Mouse (Mus musculus) mature B cell (primary cell): ENCODE measurements around the gene Dlx5.

Experiments
- in situ Hi-C: fragments of 300-500 bp; cut with MboI; formaldehyde crosslinking; loops from 2 replicates; pipeline ENCODE4 v1.14.3; 2019

The Dlx5 gene

GRCm38 (mm10) chr6:6881638-6882190 is at the start of gene Dlx5:
Gene Dlx5, minus strand, starts transcription at chr6:6882085.
- in situ Hi-C loops, result no loop called here

GRCm38 (mm10) chr6:6931507-6931906 is 49.6 kb upstream of the Dlx5 start:
- in situ Hi-C loops, result no loop called here

GRCm38 (mm10) chr6:6930831-6931230 is 48.9 kb upstream of the Dlx5 start:
- in situ Hi-C loops, result no loop called here

GRCm38 (mm10) chr6:6925264-6925663 is 43.4 kb upstream of the Dlx5 start:
- in situ Hi-C loops, result no loop called here

- in situ Hi-C loops, result no loop called here
Measured at GRCm38 (mm10) chr6:6917334-6917733, 35.4 kb upstream of the Dlx5 start.

- in situ Hi-C loops, result no loop called here
Measured at GRCm38 (mm10) chr6:6915526-6915915, 33.6 kb upstream of the Dlx5 start.

GRCm38 (mm10) chr6:6914849-6915525 is 33.1 kb upstream of the Dlx5 start:
- in situ Hi-C loops, result no loop called here

GRCm38 (mm10) chr6:6914304-6914703 is 32.4 kb upstream of the Dlx5 start:
- in situ Hi-C loops, result no loop called here

GRCm38 (mm10) chr6:6909586-6909985 is 27.7 kb upstream of the Dlx5 start:
- in situ Hi-C loops, result no loop called here

GRCm38 (mm10) chr6:6890047-6890446 is 8.2 kb upstream of the Dlx5 start:
- in situ Hi-C loops, result no loop called here

- in situ Hi-C loops, result no loop called here
Measured at GRCm38 (mm10) chr6:6886225-6886624, 4.3 kb upstream of the Dlx5 start.

GRCm38 (mm10) chr6:6884897-6885296 is 3.0 kb upstream of the Dlx5 start:
- in situ Hi-C loops, result no loop called here

- in situ Hi-C loops, result no loop called here
Measured at GRCm38 (mm10) chr6:6882266-6882797, 447 bp upstream of the Dlx5 start.

GRCm38 (mm10) chr6:6881115-6881637 is 709 bp downstream of the Dlx5 start:
- in situ Hi-C loops, result no loop called here

- in situ Hi-C loops, result no loop called here
Measured at GRCm38 (mm10) chr6:6880361-6881114, 1.3 kb downstream of the Dlx5 start.

- in situ Hi-C loops, result no loop called here
Measured at GRCm38 (mm10) chr6:6879371-6880325, 2.2 kb downstream of the Dlx5 start.

GRCm38 (mm10) chr6:6878841-6879291 is 3.0 kb downstream of the Dlx5 start:
- in situ Hi-C loops, result no loop called here

- in situ Hi-C loops, result no loop called here
Measured at GRCm38 (mm10) chr6:6877981-6878840, 3.7 kb downstream of the Dlx5 start.

- in situ Hi-C loops, result no loop called here
Measured at GRCm38 (mm10) chr6:6877346-6877910, 4.5 kb downstream of the Dlx5 start.

- in situ Hi-C loops, result no loop called here
Measured at GRCm38 (mm10) chr6:6876731-6877130, 5.2 kb downstream of the Dlx5 start.
